Comparison of ENCODE assay signal across 14 mouse cellular contexts in the genomic region with DNA sequence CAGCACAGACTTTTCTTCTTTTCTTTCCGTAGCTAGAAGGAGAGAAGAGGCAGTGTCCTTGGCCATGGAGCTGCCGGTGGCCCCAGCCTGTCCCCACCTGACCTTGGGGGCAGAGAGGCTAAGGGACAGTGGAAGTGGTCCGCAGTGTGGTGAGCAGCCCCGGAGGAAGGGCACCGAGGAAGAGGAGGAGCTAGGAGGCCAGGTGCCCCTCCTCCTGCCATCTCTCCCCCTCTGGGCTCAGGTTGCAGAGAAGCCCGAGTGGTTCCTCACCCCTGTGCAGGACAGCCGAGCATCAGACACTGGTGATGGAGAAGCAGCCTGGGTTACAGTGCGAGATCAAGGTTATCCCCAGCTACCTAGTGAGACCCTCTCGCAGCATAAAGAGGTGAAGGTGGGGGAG. TPM values are rescaled to one million over a fixed set of nuclear protein-coding genes. Genes with fewer than 3 reads are reported as not detected.
A peak's percentile ranks its signal among the peaks of the same experiment; 100 is the strongest.
DNase-seq lines count a peak whose midpoint lies in the region; ATAC-seq lines count a peak whose summit lies in the region.
"Had no signal": no experiment of that assay in that cellular context is flagged by ENCODE, and none has a peak within 500 bp of the region (broad histone marks: within the 10 kb centered on the region; RNA-seq: fewer than 3 reads in every experiment).

A gene (minus strand): TSS at position 167 of the 400 bp plus-strand sequence.

- H3K4me2 ChIP-seq in intestine, embryonic 15.5 days (replicated peaks) = peak within 1 kb of the TSS; percentile 36; the same call in 1 of the 2 replicates
- H3K4me2 ChIP-seq in intestine, embryonic 16.5 days (ENCODE audit: low read depth, low read length) = no peak within 1 kb of the TSS
- H3K4me2 ChIP-seq in midbrain, embryonic 14.5 days (ENCODE audit: low read length) = no peak within 1 kb of the TSS
- 0 out of 2 replicates have a peak within 1 kb of the TSS, but pooled peaks have one; percentile 24 for H3K4me2 ChIP-seq in embryonic facial prominence, embryonic 15.5 days (replicated peaks)
- no peak within 1 kb of the TSS for H3K4me2 ChIP-seq in stomach, embryonic 15.5 days
- H3K4me2 ChIP-seq: neural tube, embryonic 13.5 days had no signal

- H3K9ac ChIP-seq in intestine, embryonic 15.5 days = no peak within 1 kb of the TSS
- H3K9ac ChIP-seq in intestine, embryonic 16.5 days (ENCODE audit: low read depth, low read length) = no peak within 1 kb of the TSS
- H3K9ac ChIP-seq in midbrain, embryonic 14.5 days (replicated peaks; ENCODE audit: low read length) = no peak within 1 kb of the TSS
- no peak within 1 kb of the TSS for H3K9ac ChIP-seq in embryonic facial prominence, embryonic 15.5 days
- no peak within 1 kb of the TSS for H3K9ac ChIP-seq in stomach, embryonic 15.5 days
- H3K9ac ChIP-seq: liver, embryonic 14.5 days; neural tube, embryonic 13.5 days had no signal

- no peak within 1 kb of the TSS for H3K27ac ChIP-seq in intestine, embryonic 15.5 days
- no peak within 1 kb of the TSS for H3K27ac ChIP-seq in intestine, embryonic 16.5 days (ENCODE audit: low read length)
- peak within 1 kb of the TSS; percentile 47; the same call in 1 of the 2 replicates for H3K27ac ChIP-seq in midbrain, embryonic 10.5 days (replicated peaks)
- no peak within 1 kb of the TSS for H3K27ac ChIP-seq in midbrain, embryonic 14.5 days (replicated peaks; ENCODE audit: low read depth, low read length)
- no peak within 1 kb of the TSS for H3K27ac ChIP-seq in embryonic facial prominence, embryonic 15.5 days (replicated peaks)
- no peak within 1 kb of the TSS for H3K27ac ChIP-seq in stomach, embryonic 15.5 days
- H3K27ac ChIP-seq: liver, embryonic 14.5 days; neural tube, embryonic 13.5 days had no signal

- DNase-seq in midbrain, embryonic 10.5 days (ENCODE audit: low spot score) = no peak
- DNase-seq in midbrain, embryonic 14.5 days = no peak
- DNase-seq in layer of hippocampus, adult 9-11 months = no peak
- DNase-seq: cerebellum, adult 11 months; cerebellum, postnatal 36 days; heart, adult 18-20 months; kidney, postnatal 36 days; thymus, postnatal 14 days had no signal

- H3K9me3 ChIP-seq in intestine, embryonic 15.5 days = no peaks in the 10 kb centered on the region
- no peaks in the 10 kb centered on the region for H3K9me3 ChIP-seq in intestine, embryonic 16.5 days (ENCODE audit: control insufficient read depth, low read length)
- no peaks in the 10 kb centered on the region for H3K9me3 ChIP-seq in midbrain, embryonic 10.5 days (replicated peaks)
- H3K9me3 ChIP-seq in midbrain, embryonic 14.5 days (ENCODE audit: control insufficient read depth, low read length) = no peaks in the 10 kb centered on the region
- H3K9me3 ChIP-seq in embryonic facial prominence, embryonic 15.5 days (replicated peaks) = no peaks in the 10 kb centered on the region
- no peaks in the 10 kb centered on the region for H3K9me3 ChIP-seq in stomach, embryonic 15.5 days
- H3K9me3 ChIP-seq: neural tube, embryonic 13.5 days had no signal

- H3K4me1 ChIP-seq in intestine, embryonic 15.5 days (replicated peaks) = peaks cover 3% of the 10 kb centered on the region; the same call in 1 of the 2 replicates
- no peaks in the 10 kb centered on the region for H3K4me1 ChIP-seq in intestine, embryonic 16.5 days (ENCODE audit: control insufficient read depth, insufficient read depth, low read length)
- peaks cover 8% of the 10 kb centered on the region for H3K4me1 ChIP-seq in midbrain, embryonic 10.5 days
- no peaks in the 10 kb centered on the region for H3K4me1 ChIP-seq in midbrain, embryonic 14.5 days (ENCODE audit: control insufficient read depth, insufficient read depth, low read length)
- peaks cover 6% of the 10 kb centered on the region; the same call in 1 of the 2 replicates for H3K4me1 ChIP-seq in embryonic facial prominence, embryonic 15.5 days
- H3K4me1 ChIP-seq in stomach, embryonic 15.5 days = no peaks in the 10 kb centered on the region
- H3K4me1 ChIP-seq: neural tube, embryonic 13.5 days had no signal

- WGBS in intestine, embryonic 15.5 days = 19% methylated on average over 9 of the region's 9 CpGs
- 25% methylated on average over 9 of the region's 9 CpGs for WGBS in intestine, embryonic 16.5 days
- WGBS in midbrain, embryonic 10.5 days = 22% methylated on average over 9 of the region's 9 CpGs
- 17% methylated on average over 9 of the region's 9 CpGs for WGBS in midbrain, embryonic 14.5 days
- WGBS in embryonic facial prominence, embryonic 15.5 days = 14% methylated on average over 9 of the region's 9 CpGs
- WGBS in stomach, embryonic 15.5 days = 12% methylated on average over 9 of the region's 9 CpGs

- no peaks in the 10 kb centered on the region for H3K27me3 ChIP-seq in intestine, embryonic 15.5 days (replicated peaks)
- no peaks in the 10 kb centered on the region for H3K27me3 ChIP-seq in intestine, embryonic 16.5 days (replicated peaks; ENCODE audit: control insufficient read depth, insufficient read depth, low read length)
- no peaks in the 10 kb centered on the region for H3K27me3 ChIP-seq in midbrain, embryonic 10.5 days (ENCODE audit: low read depth, poor library complexity, severe bottlenecking)
- no peaks in the 10 kb centered on the region for H3K27me3 ChIP-seq in midbrain, embryonic 14.5 days (ENCODE audit: control insufficient read depth, insufficient read depth, low read length)
- no peaks in the 10 kb centered on the region for H3K27me3 ChIP-seq in embryonic facial prominence, embryonic 15.5 days
- H3K27me3 ChIP-seq in stomach, embryonic 15.5 days (replicated peaks) = no peaks in the 10 kb centered on the region
- H3K27me3 ChIP-seq: neural tube, embryonic 13.5 days had no signal

- H3K36me3 ChIP-seq in intestine, embryonic 15.5 days = no peaks in the 10 kb centered on the region
- no peaks in the 10 kb centered on the region for H3K36me3 ChIP-seq in intestine, embryonic 16.5 days (ENCODE audit: control insufficient read depth, insufficient read depth, low read length)
- H3K36me3 ChIP-seq in midbrain, embryonic 10.5 days = no peaks in the 10 kb centered on the region
- H3K36me3 ChIP-seq in midbrain, embryonic 14.5 days (ENCODE audit: control insufficient read depth, insufficient read depth, low read length) = no peaks in the 10 kb centered on the region
- H3K36me3 ChIP-seq in embryonic facial prominence, embryonic 15.5 days = no peaks in the 10 kb centered on the region
- H3K36me3 ChIP-seq in stomach, embryonic 15.5 days = no peaks in the 10 kb centered on the region
- H3K36me3 ChIP-seq: neural tube, embryonic 13.5 days had no signal

- H3K4me3 ChIP-seq in intestine, embryonic 15.5 days (replicated peaks) = no peak within 1 kb of the TSS
- no peak within 1 kb of the TSS for H3K4me3 ChIP-seq in intestine, embryonic 16.5 days (ENCODE audit: low read length)
- H3K4me3 ChIP-seq in midbrain, embryonic 10.5 days = 0 out of 2 replicates have a peak within 1 kb of the TSS, but pooled peaks have one; percentile 11
- no peak within 1 kb of the TSS for H3K4me3 ChIP-seq in midbrain, embryonic 14.5 days (replicated peaks; ENCODE audit: low read depth, low read length)
- H3K4me3 ChIP-seq in embryonic facial prominence, embryonic 15.5 days (replicated peaks) = peak within 1 kb of the TSS; percentile 19
- no peak within 1 kb of the TSS for H3K4me3 ChIP-seq in stomach, embryonic 15.5 days (replicated peaks)
- H3K4me3 ChIP-seq: neural tube, embryonic 13.5 days had no signal

- ATAC-seq in intestine, embryonic 15.5 days = no peak
- no peak for ATAC-seq in intestine, embryonic 16.5 days
- no peak for ATAC-seq in midbrain, embryonic 14.5 days (ENCODE audit: low FRiP score, low TSS enrichment)
- no peak for ATAC-seq in embryonic facial prominence, embryonic 15.5 days (ENCODE audit: insufficient number of reproducible peaks, low FRiP score, low TSS enrichment, low read depth)
- ATAC-seq in stomach, embryonic 15.5 days (ENCODE audit: insufficient read depth, low FRiP score, low read depth) = 0 out of 2 replicates have a peak, but pooled peaks have one; percentile 39

RNA-seq across cellular contexts. Expression of the gene that starts here (rescaled TPM):
- 2.5 and 2.9 TPM in 2 replicates for polyA plus RNA-seq in intestine, embryonic 15.5 days (2015; fragmentation: Nextera tagmentation; extraction: Ambion mirVana)
- 2.3 and 2.9 TPM in 2 replicates for polyA plus RNA-seq in intestine, embryonic 16.5 days (2015; fragmentation: Nextera tagmentation; extraction: Ambion mirVana)
- polyA plus RNA-seq in midbrain, embryonic 10.5 days (2016; fragmentation: Nextera tagmentation; extraction: Ambion mirVana) = 1.7 TPM in 2 replicates
- 1.4 and 1.9 TPM in 2 replicates for polyA plus RNA-seq in midbrain, embryonic 14.5 days (2014; fragmentation: Nextera tagmentation; extraction: Ambion mirVana)
- 2.8 and 3.4 TPM in 2 replicates for polyA plus RNA-seq in embryonic facial prominence, embryonic 15.5 days (2015; fragmentation: Nextera tagmentation; extraction: Ambion mirVana)
- polyA plus RNA-seq in stomach, embryonic 15.5 days (2015; fragmentation: Nextera tagmentation; extraction: Ambion mirVana) = 3.4 TPM in 2 replicates

Comparison
In these comparisons a context has a peak if more than half of its experiments do, and no peak if none do; other contexts are left out.
1. H3K4me2 ChIP-seq: peak in intestine, embryonic 15.5 days (single experiment) and embryonic facial prominence, embryonic 15.5 days (single experiment); none in intestine, embryonic 16.5 days (single experiment), midbrain, embryonic 14.5 days (single experiment) and stomach, embryonic 15.5 days (single experiment).
2. H3K4me3 ChIP-seq: peak in midbrain, embryonic 10.5 days (single experiment) and embryonic facial prominence, embryonic 15.5 days (single experiment); none in intestine, embryonic 15.5 days (single experiment), intestine, embryonic 16.5 days (single experiment), midbrain, embryonic 14.5 days (single experiment) and stomach, embryonic 15.5 days (single experiment).